Mouse (Mus musculus): ENCODE data around the gene Mtrr.

The Mtrr gene

DNA sequence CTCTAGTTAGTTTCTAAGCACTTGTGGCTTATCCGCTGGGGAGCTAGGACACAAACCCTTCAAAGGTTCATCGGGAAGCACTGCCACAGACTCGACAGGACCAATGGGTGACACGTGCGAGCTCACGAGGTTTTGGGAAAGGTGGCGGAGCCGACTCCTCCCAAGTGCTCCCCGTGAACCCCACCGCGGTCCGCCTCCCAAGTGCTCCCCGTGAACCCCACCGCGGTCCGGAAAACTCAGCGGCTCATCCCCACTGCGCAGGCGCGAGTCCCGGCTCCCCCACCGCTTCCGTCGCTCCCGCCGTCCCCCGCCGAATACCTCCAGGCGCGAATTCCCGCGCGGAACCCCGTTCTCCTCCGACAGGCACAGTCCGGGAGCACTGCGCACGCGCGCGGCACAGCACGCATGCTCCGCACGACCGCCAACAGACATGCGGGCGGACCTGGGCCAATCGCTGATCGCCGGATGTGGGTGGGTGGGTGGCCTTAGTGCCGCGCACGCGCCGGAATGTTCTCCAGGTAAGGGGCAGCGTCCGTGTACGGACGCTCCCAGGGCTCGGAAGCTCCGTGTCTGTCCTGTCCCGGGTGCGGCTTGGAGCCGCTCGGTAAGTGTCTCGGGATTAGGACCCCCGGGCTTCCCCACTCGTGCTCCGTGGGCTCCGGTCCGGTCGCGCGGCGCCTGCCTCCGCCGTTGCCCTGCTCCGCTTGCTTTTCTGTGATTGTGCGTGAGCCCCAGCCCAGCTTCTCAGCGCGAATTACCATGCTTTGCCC lies at the start of gene Mtrr, which contains the start of gene Fastkd3:
TSS of gene Mtrr (minus strand) at position 403 of the 770 bp plus-strand sequence.
TSS of gene Fastkd3 (plus strand) at position 488 of the 770 bp plus-strand sequence.
- peak; percentile 99 for DNase-seq (ENCODE audit: low read depth, low spot score)

DNA sequence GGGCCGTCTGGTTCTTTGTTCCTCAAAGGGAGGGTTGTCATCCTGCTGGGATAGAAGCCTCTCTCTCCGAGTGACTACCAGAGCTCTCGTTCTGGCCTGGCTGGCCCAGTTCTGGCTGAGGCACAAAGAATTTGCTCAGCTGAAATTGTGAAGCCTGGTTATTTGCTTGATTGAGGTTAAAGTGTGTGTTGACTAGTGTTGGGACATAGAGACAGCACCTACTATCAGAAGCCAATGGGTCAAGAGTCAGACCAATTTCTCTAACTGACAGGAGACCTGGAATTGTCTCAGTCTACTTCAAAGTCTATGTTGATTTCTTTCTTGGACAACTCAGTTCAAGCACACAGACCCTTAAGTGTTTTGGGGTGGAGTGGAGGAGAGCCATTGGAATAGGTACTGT lies 45.1 kb upstream of the Mtrr start:
- no peak for DNase-seq (ENCODE audit: low read depth, low spot score)

DNA sequence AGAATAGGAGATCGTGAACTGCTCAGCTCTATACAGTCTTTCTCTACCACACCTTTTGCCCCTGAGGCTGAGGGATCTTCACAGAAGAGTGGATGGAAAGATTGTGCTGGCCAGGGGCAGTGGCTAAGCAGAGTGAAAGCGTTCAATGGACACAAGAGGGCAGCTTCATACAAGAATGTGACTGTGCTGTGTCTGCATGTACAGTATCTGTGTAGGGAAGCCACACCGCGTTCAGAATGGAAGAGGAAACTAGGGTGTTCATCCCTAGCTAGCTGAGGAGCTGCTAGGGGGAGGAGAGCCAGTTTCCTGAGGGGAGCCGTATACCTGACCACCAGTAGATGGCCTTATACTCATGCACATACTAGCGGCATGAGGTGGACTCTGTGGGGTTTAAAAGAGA lies 40.8 kb upstream of the Mtrr start:
- peak; percentile 73 for DNase-seq (ENCODE audit: low read depth, low spot score)

DNA sequence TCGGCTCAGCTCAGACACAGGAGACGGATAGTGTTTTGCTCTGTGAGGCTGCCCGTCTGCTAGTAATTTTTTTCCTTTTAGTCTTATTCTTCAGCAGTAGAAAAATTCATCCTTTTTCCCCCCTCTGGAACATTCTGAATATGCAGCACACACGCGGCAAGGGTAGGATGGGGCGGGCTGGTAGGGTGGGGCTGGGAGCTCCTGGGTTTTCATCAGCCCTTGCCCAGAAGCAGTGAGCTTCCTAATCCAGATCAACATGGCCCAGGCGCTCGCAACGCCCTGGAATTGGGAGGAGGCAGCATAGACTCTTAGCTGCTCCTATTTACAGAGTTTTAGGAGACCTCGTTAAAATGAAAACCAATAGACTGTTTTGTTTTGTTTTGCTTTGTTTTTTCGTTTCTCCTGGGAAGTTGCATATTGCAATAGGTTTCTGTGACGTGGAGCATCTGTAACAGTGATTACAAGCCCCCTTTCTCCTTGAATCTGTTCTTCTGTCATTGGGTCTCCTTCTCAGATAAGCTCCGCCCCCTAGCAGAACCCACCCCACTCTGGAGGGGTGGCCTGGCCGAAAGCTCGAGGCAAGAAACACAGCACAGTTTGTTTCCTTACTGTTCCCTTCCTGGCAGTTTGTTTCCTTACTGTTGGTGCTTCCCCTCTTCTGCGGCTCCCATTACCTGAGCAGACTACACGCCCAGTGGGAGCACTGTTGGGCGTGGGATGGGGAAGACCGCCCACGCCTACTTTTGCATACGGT lies 25.9 kb upstream of the Mtrr start:
- DNase-seq (ENCODE audit: low read depth, low spot score), result peak; percentile 56

DNA sequence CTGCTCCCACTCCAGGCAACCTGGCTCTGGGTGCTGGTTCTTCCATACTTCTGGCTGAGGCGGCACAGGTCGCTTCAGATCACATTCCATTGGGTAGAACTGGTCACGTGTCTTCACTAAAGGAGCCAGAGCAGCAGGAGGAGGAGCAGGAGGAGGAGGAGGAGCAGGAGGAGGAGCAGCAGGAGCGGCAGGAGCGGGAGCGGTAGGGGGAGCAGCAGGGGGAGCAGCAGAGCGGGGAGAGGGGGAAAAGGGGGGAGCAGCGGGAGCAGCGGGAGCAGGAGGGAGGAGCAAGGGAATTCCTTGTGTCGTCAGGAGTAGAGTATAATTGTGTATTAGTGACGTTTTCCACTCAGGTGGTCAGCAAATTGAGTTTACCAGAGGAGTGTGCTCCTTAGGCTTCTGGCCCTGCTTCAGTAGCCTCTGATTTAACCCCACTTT lies 23.8 kb upstream of the Mtrr start:
- peak; percentile 87 for DNase-seq (ENCODE audit: low read depth, low spot score)

DNA sequence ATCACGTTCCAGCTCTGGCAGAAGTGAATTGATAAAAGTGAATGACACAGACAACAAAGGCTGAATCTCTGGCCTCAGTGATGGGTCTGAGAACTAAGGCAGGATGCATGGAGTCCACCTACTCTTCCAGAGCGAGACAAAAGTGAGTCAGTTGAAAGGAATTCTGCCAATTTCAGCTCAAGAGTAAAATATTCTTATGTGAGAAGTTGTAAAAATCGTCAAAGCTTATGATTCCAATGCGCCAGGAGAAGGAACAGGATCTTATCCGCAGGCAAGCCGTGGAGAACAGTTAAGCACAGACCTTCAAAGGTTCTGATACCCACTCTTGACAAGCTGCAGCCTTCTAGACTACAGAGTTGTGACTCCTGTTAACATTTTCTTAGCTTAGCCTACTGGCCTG lies 21.1 kb upstream of the Mtrr start:
- DNase-seq (ENCODE audit: low read depth, low spot score), result peak; percentile 85

DNA sequence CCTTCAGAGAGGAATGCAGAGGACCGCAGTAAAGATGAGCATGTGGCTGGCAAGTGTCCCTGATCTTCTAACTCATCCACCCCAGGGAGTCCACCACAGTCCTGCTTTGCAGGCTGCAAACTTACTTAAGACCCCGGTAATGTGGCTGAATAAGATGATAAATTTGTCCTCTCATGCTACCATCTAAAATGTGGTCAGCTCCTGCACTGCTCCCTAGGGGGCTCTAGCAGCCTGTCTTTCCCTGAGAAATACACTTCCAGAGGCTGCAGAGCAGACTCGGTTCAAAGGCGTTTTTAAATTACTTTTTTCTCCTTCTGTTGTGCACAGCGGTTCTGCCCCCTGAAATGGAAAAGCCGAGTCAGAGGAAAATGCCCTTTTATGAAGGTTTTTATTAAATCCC lies 19.2 kb upstream of the Mtrr start:
- peak; percentile 78 for DNase-seq (ENCODE audit: low read depth, low spot score)

DNA sequence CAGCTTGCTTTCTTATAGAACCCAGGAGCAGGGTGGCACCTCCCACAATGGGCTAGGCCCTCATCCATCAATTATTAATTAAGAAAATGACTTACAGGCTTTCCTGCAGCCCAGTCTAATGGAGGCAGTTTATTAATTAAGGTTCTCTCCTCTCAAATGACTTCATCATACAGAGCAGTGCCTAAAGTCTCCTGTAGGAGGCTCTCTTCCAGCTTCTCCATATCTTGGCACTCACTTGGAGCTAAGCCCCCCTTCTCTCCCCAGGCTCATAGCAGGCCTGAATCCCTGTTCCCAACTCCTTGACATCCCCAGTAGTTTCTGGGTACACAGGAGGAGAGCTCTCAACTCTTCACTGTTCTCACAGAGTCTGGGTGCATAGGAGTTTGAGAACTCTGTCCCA lies 17.0 kb upstream of the Mtrr start:
- no peak for DNase-seq (ENCODE audit: low read depth, low spot score)

DNA sequence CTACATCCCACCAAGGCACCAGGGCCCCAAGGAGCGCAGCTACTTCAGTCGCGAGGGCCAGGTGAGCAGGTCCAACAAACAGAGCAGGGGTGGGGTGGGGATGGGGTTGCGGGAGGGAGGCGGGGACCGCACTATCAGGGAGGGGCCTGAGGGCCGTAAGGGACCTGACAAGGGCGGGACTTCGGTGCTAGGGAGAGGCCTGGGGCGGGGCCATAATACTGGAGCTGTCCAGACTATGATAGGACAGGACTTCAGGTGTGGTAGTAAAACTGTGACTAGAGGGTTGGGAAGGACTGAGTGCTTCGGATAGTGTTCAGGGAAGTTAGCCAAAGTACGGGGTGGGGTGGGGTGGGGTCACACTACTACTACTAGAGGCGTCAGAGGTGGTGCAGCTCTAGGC lies 15.7 kb upstream of the Mtrr start:
- DNase-seq (ENCODE audit: low read depth, low spot score), result peak; percentile 51

DNA sequence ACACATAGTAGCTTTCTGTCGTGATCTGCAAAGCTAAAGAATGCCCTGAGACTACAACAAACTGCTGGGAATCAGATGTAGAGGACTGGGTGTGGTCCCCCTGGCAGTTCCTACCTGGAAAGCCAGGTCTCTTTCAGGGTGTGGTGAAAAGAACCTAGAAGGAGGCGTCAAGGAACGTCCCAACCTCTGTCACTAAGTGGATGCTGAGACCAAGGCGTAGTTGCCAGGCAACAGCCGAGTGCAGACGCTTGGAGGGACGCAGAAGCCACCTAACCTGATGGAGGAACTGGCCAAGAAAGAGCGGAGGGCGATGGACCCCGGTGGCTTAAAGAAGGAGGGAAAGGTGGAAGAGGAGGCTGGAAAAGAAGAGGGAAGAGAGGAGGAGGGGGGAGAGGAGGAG lies 15.2 kb upstream of the Mtrr start, which contains the start of gene 1700001L19Rik:
TSS of gene 1700001L19Rik (plus strand) at position 223 of the 400 bp plus-strand sequence.
- DNase-seq (ENCODE audit: low read depth, low spot score), result peak; percentile 73

DNA sequence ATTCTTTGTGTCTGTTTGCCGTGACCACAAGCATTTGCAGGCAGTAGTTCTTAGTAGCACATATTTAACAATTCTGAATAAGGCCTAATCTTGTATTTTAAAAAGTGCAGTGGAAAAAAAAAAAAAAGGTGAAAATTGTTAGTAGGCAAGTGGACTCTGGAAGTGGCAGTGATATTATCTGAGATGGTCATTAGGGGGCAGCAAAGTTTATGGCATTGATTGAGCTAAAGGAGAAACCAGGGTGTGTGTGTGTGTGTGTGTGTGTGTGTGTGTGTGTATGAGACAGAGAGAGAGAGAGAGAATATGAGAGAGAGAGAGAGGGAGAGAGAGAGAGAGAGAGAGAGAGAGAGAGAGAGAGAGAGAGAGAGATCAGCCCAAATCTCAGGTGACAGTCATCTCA lies 11.8 kb upstream of the Mtrr start:
- peak; percentile 76 for DNase-seq (ENCODE audit: low read depth, low spot score)

DNA sequence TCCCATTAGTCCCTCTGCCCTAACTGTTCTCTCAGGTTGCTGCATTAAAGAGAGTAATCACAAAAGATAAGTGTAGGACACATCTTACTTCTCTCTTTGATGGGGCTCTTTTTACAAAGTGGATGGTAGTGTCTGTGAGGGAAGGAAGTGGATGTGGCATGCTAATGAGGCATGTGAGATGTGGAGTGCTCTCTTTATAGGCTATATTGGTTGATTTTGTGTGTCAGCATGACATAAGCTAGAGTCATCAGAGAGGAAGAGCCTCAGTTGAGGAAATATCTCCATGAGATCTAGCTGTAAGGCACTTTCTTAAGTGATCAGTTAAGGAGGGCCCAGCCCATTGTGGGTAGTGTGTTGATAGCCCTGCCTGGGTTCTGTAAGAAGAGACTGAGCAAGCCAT lies 6.4 kb upstream of the Mtrr start:
- no peak for DNase-seq (ENCODE audit: low read depth, low spot score)

DNA sequence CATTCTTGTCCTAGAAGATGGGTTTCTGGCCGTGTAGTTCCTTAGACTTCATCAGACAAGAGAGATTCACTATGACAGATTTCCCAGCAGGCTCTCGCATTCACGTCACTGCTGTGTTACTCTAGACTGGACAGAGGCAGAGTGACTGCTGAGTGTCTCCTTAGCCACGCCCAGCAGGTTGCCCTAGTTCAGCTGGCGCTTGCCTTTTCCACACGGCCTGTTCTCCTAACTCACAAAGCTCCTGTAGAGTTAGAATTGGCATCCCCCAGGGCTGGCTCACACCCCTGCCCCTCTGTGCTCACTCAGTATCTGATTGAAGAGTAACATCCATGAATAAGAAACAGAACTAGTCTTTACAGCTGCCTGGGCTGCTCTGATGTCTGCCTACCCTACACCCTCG lies 3.5 kb upstream of the Mtrr start:
- DNase-seq (ENCODE audit: low read depth, low spot score), result no peak

DNA sequence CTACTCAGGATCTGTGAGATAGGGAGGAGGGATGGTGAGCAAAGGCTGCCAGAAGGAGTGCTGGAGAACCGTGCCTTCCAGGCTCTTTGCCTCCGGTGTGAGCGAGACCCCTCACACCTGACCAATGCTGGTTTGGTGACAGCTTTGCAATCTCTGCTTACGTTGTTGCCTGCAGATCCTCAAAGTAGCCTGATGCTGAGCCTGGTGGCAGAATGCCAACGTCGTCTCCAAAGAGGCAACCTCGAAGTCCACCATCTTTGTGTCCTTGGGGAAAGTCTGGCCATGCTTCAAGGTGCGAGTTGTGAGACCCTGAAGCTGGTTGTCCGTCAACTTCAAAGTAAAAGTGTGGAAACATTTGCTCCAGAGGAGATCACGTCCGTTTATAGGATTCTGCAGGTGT lies 2.0 kb upstream of the Mtrr start:
- no peak for DNase-seq (ENCODE audit: low read depth, low spot score)

DNA sequence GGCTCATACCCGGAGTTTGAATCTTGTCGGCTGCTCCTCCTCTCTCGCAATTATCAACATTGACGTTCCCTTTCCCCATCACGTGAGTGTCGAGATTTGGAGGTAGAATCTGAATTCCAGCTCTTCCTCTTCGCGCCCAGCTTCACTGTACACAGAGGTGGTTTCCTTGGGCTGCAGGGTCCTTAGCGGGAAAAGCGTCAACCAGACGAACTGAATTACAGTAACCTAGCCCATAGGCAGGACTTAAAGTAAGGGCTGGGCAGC lies 500 bp upstream of the Mtrr start:
- peak; percentile 25 for DNase-seq (ENCODE audit: low read depth, low spot score)

DNA sequence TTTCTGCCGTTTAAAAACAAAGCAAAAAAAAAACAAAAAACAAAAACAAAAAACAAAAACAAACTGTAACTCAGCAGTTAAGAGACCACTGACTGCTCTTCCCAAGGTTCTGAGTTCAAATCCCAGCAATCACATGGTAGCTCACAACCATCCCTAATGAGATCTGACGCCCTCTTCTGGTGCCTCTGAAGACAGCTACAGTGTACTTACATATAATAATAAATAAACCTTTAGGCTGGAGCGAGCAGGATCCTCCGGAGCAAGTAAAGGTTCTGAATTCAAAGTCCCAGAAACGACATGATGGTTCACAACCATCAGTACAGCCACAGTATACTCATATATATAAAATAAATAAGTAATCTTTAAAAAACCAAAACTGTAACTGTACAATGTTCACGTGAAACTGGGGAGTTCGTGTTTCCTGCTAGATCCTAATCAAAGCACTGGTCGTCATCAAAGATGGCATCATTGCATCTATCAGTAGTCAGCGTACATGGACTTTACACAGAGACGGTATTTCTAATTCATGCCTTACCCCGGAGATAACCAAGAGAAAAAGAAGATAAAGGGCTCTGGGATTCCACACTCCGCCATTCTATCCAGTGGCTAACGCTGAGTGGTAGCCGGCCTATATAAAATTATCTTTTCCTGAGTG lies 736 bp downstream of the Mtrr start:
- no peak for DNase-seq (ENCODE audit: low read depth, low spot score)

DNA sequence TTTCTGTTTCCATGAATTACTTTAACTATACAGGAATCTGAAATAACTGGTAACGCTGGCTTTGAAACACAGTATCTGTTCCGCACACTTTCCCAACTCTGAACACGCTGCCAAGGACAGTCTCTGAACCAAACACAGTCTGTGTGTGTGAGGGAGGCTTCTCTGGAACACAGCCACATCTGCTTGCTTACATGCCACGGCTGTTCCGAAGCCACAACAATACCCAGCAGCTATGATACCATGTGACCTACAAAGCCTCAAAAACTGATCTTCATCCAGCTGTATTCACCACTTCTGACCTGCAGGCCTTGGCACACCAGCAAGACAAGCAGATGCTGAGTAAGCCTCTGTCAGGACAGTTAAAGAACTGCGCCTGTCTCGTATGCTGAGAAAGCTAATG lies 4.0 kb downstream of the Mtrr start:
- DNase-seq (ENCODE audit: low read depth, low spot score), result peak; percentile 81

DNA sequence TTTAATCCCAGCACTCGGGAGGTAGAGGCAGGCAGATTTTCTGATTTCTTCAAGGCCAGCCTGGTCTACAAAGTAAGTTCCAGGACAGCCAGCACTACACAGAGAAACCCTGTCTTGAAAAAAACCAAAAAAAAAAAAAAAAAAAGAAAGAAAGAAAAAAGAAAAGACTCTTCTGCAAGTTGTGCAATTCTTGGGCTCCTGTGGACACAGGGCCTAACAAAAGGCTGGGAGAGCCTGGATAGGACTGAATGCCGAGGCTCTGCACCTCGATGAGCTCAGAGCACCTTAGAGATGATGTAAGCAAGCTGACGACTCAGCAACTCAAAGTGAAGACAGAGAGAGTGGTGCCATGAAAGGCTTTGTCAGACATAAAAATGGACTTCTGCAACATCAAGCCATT lies 7.6 kb downstream of the Mtrr start:
- no peak for DNase-seq (ENCODE audit: low read depth, low spot score)

DNA sequence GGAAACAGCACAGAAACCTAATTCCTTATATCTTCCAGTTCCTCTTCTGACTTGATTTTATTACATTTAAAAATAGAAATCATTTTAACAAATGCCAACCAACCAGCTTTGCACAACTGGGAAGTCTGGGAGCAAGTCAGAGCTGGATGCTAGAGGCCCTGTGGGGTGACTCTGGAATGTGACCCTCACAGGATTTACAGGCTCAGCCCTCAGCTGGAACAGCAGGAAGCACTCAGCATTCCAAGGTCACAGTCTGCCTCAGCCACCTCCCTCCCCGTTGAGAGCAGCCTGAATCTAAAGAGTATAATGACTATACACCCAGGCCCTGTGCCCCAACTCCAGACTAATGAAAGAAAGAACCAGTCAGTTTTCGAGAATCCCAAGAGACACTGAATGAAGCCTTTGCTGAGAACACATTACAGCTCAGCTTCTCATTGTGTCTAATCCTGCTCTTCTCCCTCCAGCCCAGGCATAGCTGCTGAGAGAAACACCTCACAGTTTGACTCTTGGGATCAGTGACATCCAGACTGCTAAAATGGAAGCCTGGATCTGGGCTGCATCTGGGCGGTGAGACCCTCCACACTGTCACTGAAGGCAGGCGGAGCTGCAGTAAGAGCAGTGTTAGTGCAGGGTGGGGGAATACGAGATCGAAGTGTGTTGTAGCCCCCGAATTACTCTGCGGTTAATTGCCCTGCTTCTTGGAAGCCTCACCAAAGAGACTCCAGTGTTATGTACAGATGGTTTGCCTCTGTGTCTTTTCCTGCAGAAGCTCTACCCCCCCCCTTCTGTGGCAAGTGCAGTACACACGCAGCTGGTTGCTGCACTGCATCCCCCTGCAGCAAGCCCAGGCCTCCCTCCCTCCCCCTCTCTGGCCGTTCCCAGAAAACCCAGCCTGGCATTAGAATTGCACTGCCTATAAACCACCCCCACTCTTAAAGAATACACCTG lies 8.7 kb downstream of the Mtrr start:
- DNase-seq (ENCODE audit: low read depth, low spot score), result no peak

DNA sequence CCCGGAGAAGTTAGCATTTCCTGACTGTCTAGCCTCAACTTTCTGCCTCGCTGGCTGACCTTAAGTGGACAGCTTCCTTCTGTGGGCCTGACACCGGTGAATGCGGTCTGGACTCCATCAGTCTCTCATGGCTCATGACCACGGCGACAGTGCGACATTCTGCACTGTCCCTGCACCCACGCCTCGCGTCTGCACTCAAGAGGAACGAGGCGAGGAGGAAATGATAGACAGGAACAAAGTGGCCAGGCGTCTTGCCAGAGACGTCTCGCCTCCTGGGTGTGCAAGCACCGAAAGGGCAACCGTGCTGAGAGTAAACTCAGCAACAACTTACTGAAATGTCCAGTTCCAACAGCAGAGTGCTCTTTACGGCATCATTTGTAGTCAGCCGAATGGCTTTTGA lies 9.7 kb downstream of the Mtrr start:
- DNase-seq (ENCODE audit: low read depth, low spot score), result no peak

DNA sequence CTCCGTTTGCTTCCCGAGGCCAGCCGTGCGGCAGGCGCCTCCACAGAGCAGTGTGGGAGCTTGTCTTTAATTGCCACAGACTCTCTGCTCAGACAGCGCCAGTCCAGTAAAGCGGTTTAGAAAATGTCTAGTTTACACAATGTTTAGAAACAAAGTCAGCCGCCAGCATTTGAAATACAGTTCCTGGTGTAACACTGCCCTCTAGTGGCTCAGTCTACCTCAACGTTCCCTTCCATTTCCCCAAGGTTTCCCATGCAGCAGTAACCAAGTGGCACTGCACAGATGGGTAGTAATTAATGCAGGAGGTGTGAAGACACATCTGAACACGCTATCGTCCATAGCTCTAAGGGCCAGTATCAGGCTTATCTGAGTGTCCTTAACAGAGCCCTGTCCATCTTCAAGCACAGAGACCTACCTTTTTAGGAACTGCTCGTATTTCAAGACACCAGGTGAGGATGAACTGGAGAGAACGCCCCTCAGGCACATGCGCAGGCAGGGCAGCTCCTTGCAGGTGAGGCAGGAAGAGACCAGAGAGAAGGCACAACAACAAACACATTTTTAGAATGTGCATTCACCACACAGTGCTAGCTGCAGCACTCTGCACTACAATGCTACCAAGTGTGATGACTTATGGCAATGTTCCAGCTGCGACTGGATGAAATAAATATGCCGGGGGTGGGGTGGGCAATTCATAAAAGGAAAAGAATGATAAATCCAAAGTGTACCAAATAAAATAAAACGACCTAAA lies 12.2 kb downstream of the Mtrr start:
- DNase-seq (ENCODE audit: low read depth, low spot score), result peak; percentile 88

Measured in brain, adult 2 months (tissue).